In genomic region chr2:68884573-68884972, GRCm38 (mm10) we compare ENCODE assay signal across 16 mouse cellular contexts. TPM values are rescaled to one million over a fixed set of nuclear protein-coding genes. Genes with fewer than 3 reads are reported as not detected.
A peak's percentile ranks its signal among the peaks of the same experiment; 100 is the strongest.
DNase-seq lines count a peak whose midpoint lies in the region; ATAC-seq and TF ChIP-seq lines count a peak whose summit lies in the region.
"Had no signal": no experiment of that assay in that cellular context is flagged by ENCODE, and none has a peak within 500 bp of the region (broad histone marks: within the 10 kb centered on the region; RNA-seq: fewer than 3 reads in every experiment).

No protein-coding gene starts in this region.

- H3K36me3 ChIP-seq in midbrain, embryonic 16.5 days (ENCODE audit: control insufficient read depth, insufficient read depth, low read length), result no peaks in the 10 kb centered on the region
- H3K36me3 ChIP-seq in stomach, postnatal 0 days (ENCODE audit: control insufficient read depth, insufficient read depth, low read length), result no peaks in the 10 kb centered on the region
- H3K36me3 ChIP-seq: liver, embryonic 15.5 days; neural tube, embryonic 12.5 days had no signal

- H3K9me3 ChIP-seq in midbrain, embryonic 16.5 days (replicated peaks; ENCODE audit: control insufficient read depth, low read length, poor library complexity, severe bottlenecking), result no peaks in the 10 kb centered on the region
- no peaks in the 10 kb centered on the region for H3K9me3 ChIP-seq in stomach, postnatal 0 days (ENCODE audit: control insufficient read depth, low read length)
- H3K9me3 ChIP-seq: liver, embryonic 15.5 days; neural tube, embryonic 12.5 days had no signal

- no peak overlapping the region for H3K27ac ChIP-seq in midbrain, embryonic 16.5 days (ENCODE audit: low read length)
- H3K27ac ChIP-seq in stomach, postnatal 0 days (replicated peaks), result no peak overlapping the region
- H3K27ac ChIP-seq: liver, embryonic 15.5 days; neural tube, embryonic 12.5 days had no signal

- 0 out of 2 replicates have a peak, but pooled peaks cover 4% of the 10 kb centered on the region for H3K4me1 ChIP-seq in midbrain, embryonic 16.5 days (ENCODE audit: control insufficient read depth, insufficient read depth, low read length)
- no peaks in the 10 kb centered on the region for H3K4me1 ChIP-seq in stomach, postnatal 0 days (replicated peaks; ENCODE audit: control insufficient read depth, insufficient read depth)
- H3K4me1 ChIP-seq: liver, embryonic 15.5 days had no signal

- no peak for TF ChIP-seq CTCF in stomach, postnatal 0 days (IDR thresholded peaks at IDR 0.05; ENCODE audit: low read depth)

- DNase-seq in heart, adult 11 months, result peak; percentile 78
- no peak for DNase-seq in heart, adult 8-10 months (ENCODE audit: low spot score)
- DNase-seq in A20 (ENCODE audit: low read depth, low spot score), result peak; percentile 19
- peak; percentile 59 to 61 for DNase-seq in layer of hippocampus, adult 8-10 months (ENCODE audit: low spot score in 2 of 2)
- no peak for DNase-seq in stomach, postnatal 0 days (ENCODE audit: low spot score)
- no peak for DNase-seq in spleen, adult 12 weeks (ENCODE audit: low spot score)
- DNase-seq in gastrocnemius, postnatal 10 days, result no peak
- DNase-seq: cerebellum, adult 11-12 months; embryo, embryonic 11 days; spleen, adult 18-20 months; thymus, adult 2 months had no signal

- TF ChIP-seq EP300 in stomach, postnatal 0 days (optimal IDR thresholded peaks at IDR 0.05), result no peak

- H3K4me2 ChIP-seq in midbrain, embryonic 16.5 days (ENCODE audit: low read length), result no peak overlapping the region
- H3K4me2 ChIP-seq in stomach, postnatal 0 days (replicated peaks; ENCODE audit: low read depth), result no peak overlapping the region
- H3K4me2 ChIP-seq: liver, embryonic 15.5 days; neural tube, embryonic 12.5 days had no signal

- H3K4me3 ChIP-seq in midbrain, embryonic 16.5 days (ENCODE audit: low read depth, low read length), result no peak overlapping the region
- no peak overlapping the region for H3K4me3 ChIP-seq in stomach, postnatal 0 days (ENCODE audit: low read depth, low read length)
- H3K4me3 ChIP-seq: liver, embryonic 15.5 days; neural tube, embryonic 12.5 days had no signal

- no peak overlapping the region for H3K9ac ChIP-seq in midbrain, embryonic 16.5 days (ENCODE audit: low read depth, low read length)
- no peak overlapping the region for H3K9ac ChIP-seq in stomach, postnatal 0 days (ENCODE audit: low read length)
- H3K9ac ChIP-seq: liver, embryonic 15.5 days; neural tube, embryonic 12.5 days had no signal

- 56% methylated on average over 7 of the region's 7 CpGs for WGBS in midbrain, embryonic 16.5 days
- 63% methylated on average over 7 of the region's 7 CpGs for WGBS in stomach, postnatal 0 days

- 0 out of 2 replicates have a peak, but pooled peaks have one; percentile 21 for ATAC-seq in midbrain, embryonic 16.5 days
- no peak for ATAC-seq in stomach, postnatal 0 days (ENCODE audit: low FRiP score, low TSS enrichment)
- ATAC-seq: CD4-positive, CD25-positive, alpha-beta regulatory T cell, adult 4 months; hindbrain, embryonic 16.5 days had no signal

- no peaks in the 10 kb centered on the region for H3K27me3 ChIP-seq in midbrain, embryonic 16.5 days (ENCODE audit: control insufficient read depth, insufficient read depth, low read depth, low read length)
- H3K27me3 ChIP-seq in stomach, postnatal 0 days (ENCODE audit: control insufficient read depth, insufficient read depth, low read length), result no peaks in the 10 kb centered on the region
- H3K27me3 ChIP-seq: liver, embryonic 15.5 days; neural tube, embryonic 12.5 days had no signal

RNA-seq across cellular contexts. Expression of gene Cers6, which starts 23.3 kb away (rescaled TPM):
- total RNA-seq in heart, adult 8-10 months (2022), result 10 to 100 TPM in 1 of 4 experiments, 1 to 10 TPM in 3; 4.4 to 11.7 (median 7.1) TPM
- 10 to 100 TPM; 78.4 to 93.3 (median 91.6) TPM for total RNA-seq in layer of hippocampus, adult 8-10 months (2022)
- polyA plus RNA-seq in midbrain, embryonic 16.5 days (2015; fragmentation: Nextera tagmentation; extraction: Ambion mirVana), result 55.3 and 66.0 TPM in 2 replicates
- polyA plus RNA-seq in stomach, postnatal 0 days (2015; fragmentation: Nextera tagmentation; extraction: Ambion mirVana), result 8.0 and 8.6 TPM in 2 replicates
- 1 to 10 TPM; 5.2 to 6.3 TPM for total RNA-seq in gastrocnemius, postnatal 10 days (2021)

Comparison
In these comparisons a context has a peak if more than half of its experiments do, and no peak if none do; other contexts are left out.
1. DNase-seq: peak in heart, adult 11 months (single experiment), A20 (single experiment) and layer of hippocampus, adult 8-10 months (2 of 2); none in heart, adult 8-10 months (single experiment), stomach, postnatal 0 days (single experiment), spleen, adult 12 weeks (single experiment) and gastrocnemius, postnatal 10 days (single experiment).
2. RNA of gene Cers6, which starts 23.3 kb away (total RNA-seq): 78.4 to 93.3 TPM in layer of hippocampus, adult 8-10 months; 4.4 to 11.7 TPM in heart, adult 8-10 months and 5.2 to 6.3 TPM in gastrocnemius, postnatal 10 days; every median in the first group is over 4 times any median in the second.